Mouse (Mus musculus) MEL (cell line): ENCODE results near the gene Snx15.

Experiments used
- CTCF ChIP-seq, 3 experiments: IDR thresholded peaks in 2 of 3; conservative IDR thresholded peaks in 1 of 3; 2 replicates each; pipeline ENCODE4 v1.5.1; 2011 to 2012; ENCODE audit warnings: low read length in 3 of 3, low read depth in 2 of 3, mild to moderate bottlenecking in 2 of 3, improper control_type of control experiment in 1 of 3, inconsistent platforms in 1 of 3, mixed read lengths in 1 of 3, moderate library complexity in 1 of 3; ENCODE audit not compliant: control insufficient read depth in 1 of 3, insufficient read depth in 1 of 3, poor library complexity in 1 of 3, severe bottlenecking in 1 of 3
- EP300 ChIP-seq, 2 experiments: IDR thresholded peaks; 2 replicates each; pipeline ENCODE4 v1.6.1; 2011; ENCODE audit warnings: improper control_type of control experiment in 2 of 2, low read length in 2 of 2, low read depth in 1 of 2, mild to moderate bottlenecking in 1 of 2
- KAT2A ChIP-seq: conservative IDR thresholded peaks from 2 replicates; pipeline ENCODE4 v1.6.1; 2012; ENCODE audit warnings: low read depth, low read length, improper control_type of control experiment, inconsistent platforms
- MYC ChIP-seq: IDR thresholded peaks from 2 replicates; pipeline ENCODE4 v1.6.1; 2011; ENCODE audit warnings: low read depth, mild to moderate bottlenecking, low read length, improper control_type of control experiment, moderate library complexity
- NELFE ChIP-seq: IDR thresholded peaks from 2 replicates; pipeline ENCODE4 v1.6.1; 2011; ENCODE audit warnings: low read depth, low read length, improper control_type of control experiment
- NRF1 ChIP-seq: IDR thresholded peaks from 2 replicates; pipeline ENCODE4 v1.6.1; 2014; ENCODE audit warnings: low read depth, mild to moderate bottlenecking, inconsistent platforms, low read length, improper control_type of control experiment, moderate library complexity; ENCODE audit not compliant: poor library complexity, insufficient read depth, severe bottlenecking
- POLR2A ChIP-seq, 2 experiments: IDR thresholded peaks; 2 replicates each; pipeline ENCODE4 v1.6.1; 2011 to 2012; ENCODE audit warnings: low read length in 2 of 2, mild to moderate bottlenecking in 2 of 2, control low read depth in 1 of 2, improper control_type of control experiment in 1 of 2, low read depth in 1 of 2, moderate library complexity in 1 of 2; ENCODE audit not compliant: control insufficient read depth in 1 of 2, insufficient read depth in 1 of 2, poor library complexity in 1 of 2
- RAD21 ChIP-seq: IDR thresholded peaks from 2 replicates; pipeline ENCODE4 v1.6.1; 2011; ENCODE audit warnings: mild to moderate bottlenecking, low read depth, low read length, improper control_type of control experiment
- RCOR1 ChIP-seq: IDR thresholded peaks from 2 replicates; pipeline ENCODE4 v1.6.1; 2012; ENCODE audit warnings: low read depth, mild to moderate bottlenecking, inconsistent platforms, low read length, improper control_type of control experiment
- ZMIZ1 ChIP-seq: IDR thresholded peaks from 2 replicates; pipeline ENCODE4 v1.6.1; 2012; ENCODE audit warnings: low read depth, mild to moderate bottlenecking, inconsistent platforms, low read length, improper control_type of control experiment, moderate library complexity

GRCm38 (mm10) chr19:6088841-6089240 is 39.3 kb downstream of the Snx15 start:
- TF ChIP-seq NRF1 (no peak), POLR2A (IDR thresholded peaks at IDR 0.05; ENCODE audit: control insufficient read depth in 1 of 2, insufficient read depth in 1 of 2, low read depth in 1 of 2, low read length in 2 of 2, poor library complexity in 1 of 2) (no peak), RCOR1 (no peak), RAD21 (no peak), EP300 (IDR thresholded peaks at IDR 0.05; ENCODE audit: low read depth in 1 of 2, low read length in 2 of 2) (no peak), NELFE (no peak), CTCF (IDR thresholded peaks at IDR 0.05 in 2 of 3, conservative IDR thresholded peaks at IDR 0.05 in 1 of 3; ENCODE audit: control insufficient read depth in 1 of 3, insufficient read depth in 1 of 3, low read depth in 2 of 3, low read length in 3 of 3, poor library complexity in 1 of 3, severe bottlenecking in 1 of 3) (no peak), ZMIZ1 (no peak), KAT2A (no peak), MYC (no peak)
